Mouse (Mus musculus) ES-Bruce4 (cell line): ENCODE results near the gene Afg1l. TPM values are rescaled to one million over a fixed set of nuclear protein-coding genes. Genes with fewer than 3 reads are reported as not detected.

Experiments
- H3K27ac ChIP-seq: 2 replicates; pipeline ENCODE4 v1.5.1; 2012; ENCODE audit warnings: low read length, inconsistent platforms; ENCODE audit not compliant: insufficient read depth
- H3K27me3 ChIP-seq: 2 replicates; pipeline ENCODE4 v1.6.1; 2012; ENCODE audit warnings: mild to moderate bottlenecking, low read length, inconsistent platforms; ENCODE audit not compliant: control insufficient read depth, poor library complexity, insufficient read depth, severe bottlenecking
- H3K36me3 ChIP-seq: 2 replicates; pipeline ENCODE4 v1.6.1; 2012; ENCODE audit warnings: inconsistent platforms, mild to moderate bottlenecking, low read length, moderate library complexity; ENCODE audit not compliant: control insufficient read depth, poor library complexity, insufficient read depth, severe bottlenecking
- H3K4me1 ChIP-seq: one replicate; pipeline ENCODE4 v1.8.1; 2011; ENCODE audit warnings: low read length; ENCODE audit not compliant: control insufficient read depth, insufficient read depth
- H3K4me3 ChIP-seq: 2 replicates; pipeline ENCODE4 v1.5.1; 2011; ENCODE audit warnings: low read depth, mild to moderate bottlenecking, low read length
- H3K9ac ChIP-seq: 2 replicates; pipeline ENCODE4 v1.6.1; 2012; ENCODE audit warnings: low read depth, mild to moderate bottlenecking, inconsistent platforms; ENCODE audit not compliant: poor library complexity, severe bottlenecking
- H3K9me3 ChIP-seq: replicated peaks from 2 replicates; pipeline ENCODE4 v1.6.1; 2012; ENCODE audit warnings: mild to moderate bottlenecking, low read length, inconsistent platforms; ENCODE audit not compliant: control insufficient read depth, poor library complexity, insufficient read depth, severe bottlenecking
- CTCF ChIP-seq: IDR thresholded peaks from one replicate; pipeline ENCODE4 v1.8.1; 2011; ENCODE audit warnings: low read depth, low read length
- EP300 ChIP-seq: IDR thresholded peaks from 2 replicates; pipeline ENCODE4 v1.6.1; 2011; ENCODE audit warnings: low read depth, low read length; ENCODE audit not compliant: insufficient read depth
- POLR2A ChIP-seq: IDR thresholded peaks from one replicate; pipeline ENCODE4 v1.8.1; 2011; ENCODE audit warnings: low read length; ENCODE audit not compliant: insufficient read depth
- polyA plus RNA-seq: library from polyadenylated mRNA; stranded (reverse); fragments of >200 nt; gene quantifications from 2 replicates; pipeline ENCODE4 v1.2.4, GENCODE M21; 2011; ENCODE audit warnings: low read depth; ENCODE audit not compliant: missing spikeins, insufficient read depth, insufficient read length

Gene Afg1l
- polyA plus RNA-seq, 1 experiment = 14.2 TPM

DNA sequence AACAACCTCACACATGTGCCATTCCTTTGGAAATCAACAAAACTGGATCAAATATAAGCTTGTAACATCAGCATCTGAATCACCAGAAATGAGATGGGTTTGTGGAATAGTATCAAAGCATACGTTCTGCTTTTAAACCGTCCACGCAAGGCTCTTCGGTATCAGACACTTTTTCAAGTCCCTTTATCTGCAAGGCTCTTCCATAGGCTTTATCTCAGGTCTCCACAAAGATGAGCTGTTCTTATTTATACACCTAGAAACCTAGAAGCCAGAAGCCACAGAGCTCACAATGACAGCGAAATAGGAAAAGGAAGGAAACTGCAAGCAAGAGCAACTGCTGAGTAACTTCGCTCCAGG is 205.0 kb downstream of the Afg1l start:
- Histone ChIP-seq H3K36me3 (peaks cover 4% of the 10 kb centered on the region; the same call in 1 of the 2 replicates), H3K9me3 (no peaks in the 10 kb centered on the region), H3K9ac (peak overlapping the region; percentile 93), H3K27ac (no peak overlapping the region), H3K4me3 (peak overlapping the region; percentile 79), H3K27me3 (no peaks in the 10 kb centered on the region), H3K4me1 (no peaks in the 10 kb centered on the region)
- TF ChIP-seq CTCF = no peak

DNA sequence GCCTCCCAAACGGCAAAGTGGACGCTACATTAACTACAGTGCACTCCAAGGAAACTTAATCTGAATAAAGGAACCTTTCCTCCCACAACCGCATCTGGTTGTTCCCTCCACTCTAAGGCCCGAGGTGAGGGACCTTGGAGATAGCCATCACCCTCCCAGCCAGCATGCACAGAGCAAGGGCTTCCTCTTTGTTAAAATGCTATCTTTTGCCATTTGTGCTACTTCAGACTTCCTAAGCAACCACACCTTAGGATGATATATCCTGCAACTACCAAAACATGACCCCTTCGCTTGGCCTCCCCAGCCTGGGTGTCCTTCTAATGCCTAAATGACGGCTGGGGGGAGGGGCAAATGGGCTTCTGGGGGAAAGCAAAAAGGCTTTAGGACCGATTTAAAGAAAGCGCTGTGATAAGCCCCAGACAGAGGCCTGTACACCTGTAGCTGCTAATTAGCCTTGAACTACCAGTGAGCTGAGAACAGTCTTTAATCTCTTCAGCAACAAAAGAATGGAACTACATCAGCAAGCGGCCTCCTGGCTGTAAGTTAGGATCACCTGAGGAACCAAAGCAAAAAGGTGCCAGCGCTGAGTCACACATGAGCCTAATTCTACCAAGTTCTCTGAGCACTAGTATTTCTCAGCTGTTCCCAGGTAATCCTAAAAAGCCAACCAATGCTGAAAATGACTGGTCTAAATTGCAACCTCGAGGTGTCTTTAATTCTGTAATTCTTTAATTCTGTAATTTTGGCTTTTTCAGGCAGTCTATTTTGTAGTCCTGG is 206.7 kb downstream of the Afg1l start:
- Histone ChIP-seq H3K27me3 (no peaks in the 10 kb centered on the region), H3K36me3 (peaks cover 9% of the 10 kb centered on the region), H3K9me3 (no peaks in the 10 kb centered on the region), H3K27ac (no peak overlapping the region), H3K4me1 (no peaks in the 10 kb centered on the region), H3K9ac (0 out of 2 replicates have a peak overlapping the region, but pooled peaks have one; percentile 16), H3K4me3 (no peak overlapping the region)
- no peak for TF ChIP-seq POLR2A
- no peak for TF ChIP-seq CTCF
- TF ChIP-seq EP300 = no peak

DNA sequence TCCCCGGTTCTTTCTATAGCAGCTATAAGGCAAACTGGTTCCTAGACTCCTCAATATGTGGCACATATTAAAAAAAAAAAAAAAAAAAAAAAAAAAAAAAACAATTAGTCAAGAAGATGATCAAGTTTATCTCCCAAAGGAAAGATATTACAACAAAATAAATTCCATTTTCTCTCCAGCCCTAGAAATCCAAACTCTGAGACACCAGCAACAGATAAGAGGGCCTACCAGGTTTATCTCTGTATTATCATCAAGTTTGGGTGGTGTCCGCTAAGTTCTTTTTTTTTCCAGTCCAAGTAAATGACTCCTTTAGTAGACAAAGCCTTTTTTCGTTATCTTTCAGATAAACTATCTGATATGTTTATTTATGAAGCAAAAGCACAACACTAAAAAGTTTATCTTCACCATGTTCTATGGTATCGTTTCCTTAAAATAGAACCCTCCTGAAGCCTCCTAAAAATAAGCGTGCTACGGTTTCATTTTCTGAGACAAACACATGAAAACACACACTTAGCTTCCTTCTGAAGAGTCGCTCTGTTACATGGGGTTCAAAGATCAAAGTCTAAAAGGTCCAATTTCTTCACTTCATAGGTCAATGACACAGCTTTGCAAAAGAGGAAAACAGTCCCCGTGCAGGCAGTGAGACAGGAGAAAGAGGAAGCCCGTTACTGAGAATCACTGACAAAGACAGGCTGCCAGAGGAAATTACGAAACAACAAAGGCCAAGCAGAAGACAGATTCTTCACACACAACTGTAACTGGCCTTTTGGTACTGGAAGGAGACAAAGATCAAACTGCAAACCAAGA is 207.9 kb downstream of the Afg1l start:
- H3K27me3 ChIP-seq = no peaks in the 10 kb centered on the region
- 0 out of 2 replicates have a peak, but pooled peaks cover 4% of the 10 kb centered on the region for H3K9me3 ChIP-seq
- H3K4me1 ChIP-seq = no peaks in the 10 kb centered on the region
- no peak overlapping the region for H3K9ac ChIP-seq
- no peak overlapping the region for H3K4me3 ChIP-seq
- TF ChIP-seq EP300 (no peak), POLR2A (no peak), CTCF (no peak)
- H3K36me3 ChIP-seq = peaks cover 21% of the 10 kb centered on the region
- H3K27ac ChIP-seq = no peak overlapping the region

DNA sequence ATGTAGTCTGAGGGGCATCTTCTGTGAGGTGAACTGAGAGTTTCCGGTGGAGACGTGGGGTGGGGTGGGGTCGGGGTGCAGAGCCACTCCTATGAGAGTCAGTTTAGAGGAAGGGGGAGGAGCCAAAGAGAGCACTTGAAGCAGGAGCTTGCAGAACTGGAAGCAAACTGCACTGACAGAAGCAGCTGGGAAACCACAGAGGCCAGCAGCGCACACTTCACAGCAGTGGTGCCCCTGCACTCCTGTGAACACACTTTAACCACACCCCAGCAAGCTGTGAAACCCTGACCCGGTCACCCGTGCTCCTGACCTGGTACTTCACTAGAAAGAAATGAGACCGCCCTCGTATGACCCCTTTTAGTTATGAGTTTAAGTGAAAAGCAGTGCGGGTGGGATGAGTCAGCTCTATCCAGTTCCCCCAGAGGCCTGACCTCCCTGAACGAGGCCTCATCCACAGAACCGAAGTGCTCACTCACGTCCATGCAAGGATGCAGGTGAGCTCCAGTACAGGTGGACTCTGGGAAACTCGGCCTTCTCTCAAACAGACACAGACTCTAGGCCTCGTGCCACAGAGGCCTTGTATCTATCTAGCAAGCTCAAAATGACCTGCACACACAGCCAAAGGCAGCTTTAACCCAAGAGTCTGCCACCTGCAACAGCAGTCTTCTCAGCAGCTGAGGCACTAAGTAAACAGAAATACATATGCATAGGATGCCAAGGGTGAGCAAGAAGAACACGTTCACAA is 208.9 kb downstream of the Afg1l start:
- Histone ChIP-seq H3K4me1 (no peaks in the 10 kb centered on the region), H3K36me3 (peaks cover 26% of the 10 kb centered on the region), H3K9ac (no peak overlapping the region), H3K27me3 (no peaks in the 10 kb centered on the region), H3K4me3 (no peak overlapping the region), H3K9me3 (0 out of 2 replicates have a peak, but pooled peaks cover 4% of the 10 kb centered on the region), H3K27ac (no peak overlapping the region)
- TF ChIP-seq POLR2A (no peak), EP300 (no peak), CTCF (no peak)

DNA sequence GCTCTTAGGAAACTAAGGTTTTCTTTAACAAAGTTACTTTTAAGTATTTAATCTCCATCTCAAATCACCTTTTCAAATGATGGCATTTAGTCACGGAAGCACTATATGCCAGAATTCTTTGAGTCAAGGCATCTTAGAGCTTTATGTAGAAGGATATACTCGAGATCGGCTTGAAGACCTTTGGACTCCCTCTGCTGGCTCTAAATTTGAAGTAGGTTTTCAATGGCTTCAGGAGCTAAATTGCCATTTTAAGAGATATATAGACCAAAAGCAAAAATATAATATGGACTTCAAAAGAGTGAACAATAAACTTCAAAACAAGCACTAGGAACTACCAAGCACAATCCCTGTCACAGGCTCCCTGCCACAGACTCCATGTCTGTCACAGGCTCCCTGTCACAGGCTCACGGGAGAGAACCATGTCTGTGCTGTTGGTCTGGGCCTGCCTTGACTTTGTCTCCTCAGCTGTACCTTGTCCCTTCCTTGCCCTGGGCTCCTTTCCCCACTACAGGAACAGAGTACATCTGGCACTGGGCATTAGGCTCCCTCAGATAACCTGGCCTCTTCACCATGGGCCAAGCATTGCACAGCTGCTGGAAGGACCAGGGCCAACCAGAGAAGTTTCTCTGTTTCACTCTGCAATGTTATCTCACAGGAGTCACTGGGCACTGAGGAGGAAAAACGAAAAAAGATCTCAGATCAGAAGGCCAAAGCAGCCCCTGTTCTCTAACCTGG is 210.4 kb downstream of the Afg1l start:
- TF ChIP-seq POLR2A = no peak
- no peak for TF ChIP-seq CTCF
- no peak for TF ChIP-seq EP300

More for the DNA sequence above, 210.4 kb downstream of the Afg1l start:
- H3K9me3 ChIP-seq = 0 out of 2 replicates have a peak, but pooled peaks cover 4% of the 10 kb centered on the region
- H3K27ac ChIP-seq = no peak overlapping the region
- no peak overlapping the region for H3K9ac ChIP-seq
- H3K27me3 ChIP-seq = no peaks in the 10 kb centered on the region
- H3K4me3 ChIP-seq = no peak overlapping the region
- no peaks in the 10 kb centered on the region for H3K4me1 ChIP-seq
- H3K36me3 ChIP-seq = peaks cover 26% of the 10 kb centered on the region
